Mouse (Mus musculus): ENCODE data around the gene Spsb3. TPM values are rescaled to one million over a fixed set of nuclear protein-coding genes. Genes with fewer than 3 reads are reported as not detected.
A peak's percentile ranks its signal among the peaks of the same experiment; 100 is the strongest.

The Spsb3 gene
- total and polyA plus RNA-seq, 2 experiments from 2014 or later, result 94.9 to 135 TPM

- H3K36me3 ChIP-seq (ENCODE audit: insufficient read depth, low read length), result peaks cover 27% of the 10 kb centered on the region
- no peak overlapping the region for H3K27ac ChIP-seq
- DNase-seq (ENCODE audit: low spot score) (no peak), ATAC-seq (no peak)
- H3K4me2 ChIP-seq (ENCODE audit: low read depth, low read length), result no peak overlapping the region
- no peaks in the 10 kb centered on the region for H3K27me3 ChIP-seq (ENCODE audit: insufficient read depth, low read length)
- WGBS, result 90% methylated on average over 13 of the region's 13 CpGs
- H3K9me3 ChIP-seq (ENCODE audit: low read length), result no peaks in the 10 kb centered on the region
- H3K9ac ChIP-seq (replicated peaks; ENCODE audit: low read length), result no peak overlapping the region
- H3K4me1 ChIP-seq (ENCODE audit: insufficient read depth, low read length), result no peaks in the 10 kb centered on the region; the same call in 1 of the 2 replicates
- no peak for TF ChIP-seq CTCF (IDR thresholded peaks at IDR 0.05; ENCODE audit: low read depth)
- no peak overlapping the region for H3K4me3 ChIP-seq (ENCODE audit: low read length)
These were observed 29.9 kb upstream of the Spsb3 start for GRCm38 (mm10) chr17:24856589-24856988.

DNA sequence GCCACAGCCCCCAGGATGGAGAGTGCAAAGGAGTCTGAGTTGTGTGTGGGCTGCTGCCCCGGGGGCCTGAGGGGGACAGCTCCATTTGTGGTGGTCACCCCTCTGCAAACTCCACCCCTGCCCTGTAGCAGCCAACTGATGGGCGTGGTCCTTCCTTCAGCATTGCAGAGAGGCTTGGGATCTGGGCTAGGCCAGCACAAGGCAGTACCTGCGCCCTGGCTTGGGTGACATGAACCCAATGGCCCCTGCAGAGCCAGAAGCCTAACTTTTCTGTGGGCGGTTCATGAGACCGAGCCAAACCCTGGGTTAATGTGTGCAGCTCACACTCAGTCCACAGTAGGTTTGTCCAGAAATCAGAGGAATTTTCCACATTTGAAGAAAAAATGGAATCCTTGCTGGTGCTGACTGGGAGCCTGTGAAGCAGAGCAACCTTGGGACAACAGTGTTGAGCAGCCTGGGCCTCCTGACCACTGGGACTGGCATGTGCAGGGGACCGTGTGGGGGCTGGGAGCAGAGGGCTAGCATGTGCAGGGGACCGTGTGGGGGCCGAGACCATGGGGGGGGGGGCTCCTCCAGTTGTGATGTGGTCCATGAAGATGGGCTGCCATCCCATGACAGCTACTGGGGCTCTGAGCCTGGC, 28.5 kb upstream of the Spsb3 start:
- peaks cover 34% of the 10 kb centered on the region for H3K36me3 ChIP-seq (ENCODE audit: insufficient read depth, low read length)
- H3K27ac ChIP-seq, result no peak overlapping the region
- no peak for ATAC-seq

GRCm38 (mm10) chr17:24858967-24859366, 27.5 kb upstream of the Spsb3 start:
- Histone ChIP-seq H3K27me3 (ENCODE audit: insufficient read depth, low read length) (no peaks in the 10 kb centered on the region), H3K4me2 (ENCODE audit: low read depth, low read length) (no peak overlapping the region), H3K4me1 (ENCODE audit: insufficient read depth, low read length) (no peaks in the 10 kb centered on the region), H3K27ac (no peak overlapping the region), H3K9me3 (ENCODE audit: low read length) (no peaks in the 10 kb centered on the region), H3K36me3 (ENCODE audit: insufficient read depth, low read length) (peaks cover 35% of the 10 kb centered on the region), H3K9ac (replicated peaks; ENCODE audit: low read length) (no peak overlapping the region), H3K4me3 (ENCODE audit: low read length) (no peak overlapping the region)
- peak; percentile 45; the same call in 1 of the 2 replicates for ATAC-seq
- DNase-seq (ENCODE audit: low spot score), result peak; percentile 53
- no peak for TF ChIP-seq CTCF (IDR thresholded peaks at IDR 0.05; ENCODE audit: low read depth)
- WGBS, result 74% methylated on average over 6 of the region's 6 CpGs

More for the DNA sequence above, 28.5 kb upstream of the Spsb3 start:
- Histone ChIP-seq H3K4me2 (ENCODE audit: low read depth, low read length) (no peak overlapping the region), H3K9me3 (ENCODE audit: low read length) (no peaks in the 10 kb centered on the region), H3K4me1 (ENCODE audit: insufficient read depth, low read length) (no peaks in the 10 kb centered on the region), H3K27me3 (ENCODE audit: insufficient read depth, low read length) (no peaks in the 10 kb centered on the region), H3K4me3 (ENCODE audit: low read length) (no peak overlapping the region), H3K9ac (replicated peaks; ENCODE audit: low read length) (no peak overlapping the region)
- TF ChIP-seq CTCF (IDR thresholded peaks at IDR 0.05; ENCODE audit: low read depth), result no peak
- DNase-seq (ENCODE audit: low spot score), result no peak
- 79% methylated on average over 8 of the region's 8 CpGs for WGBS

GRCm38 (mm10) chr17:24860076-24860475, 26.4 kb upstream of the Spsb3 start:
- H3K9me3 ChIP-seq (ENCODE audit: low read length), result no peaks in the 10 kb centered on the region
- no peak overlapping the region for H3K4me2 ChIP-seq (ENCODE audit: low read depth, low read length)
- 98% methylated on average over 8 of the region's 8 CpGs for WGBS
- H3K9ac ChIP-seq (replicated peaks; ENCODE audit: low read length), result no peak overlapping the region
- no peak for DNase-seq (ENCODE audit: low spot score)
- H3K27me3 ChIP-seq (ENCODE audit: insufficient read depth, low read length), result no peaks in the 10 kb centered on the region
- H3K36me3 ChIP-seq (ENCODE audit: insufficient read depth, low read length), result peaks cover 43% of the 10 kb centered on the region
- no peaks in the 10 kb centered on the region for H3K4me1 ChIP-seq (ENCODE audit: insufficient read depth, low read length)
- no peak for ATAC-seq
- H3K4me3 ChIP-seq (ENCODE audit: low read length), result no peak overlapping the region
- no peak overlapping the region for H3K27ac ChIP-seq
- TF ChIP-seq CTCF (IDR thresholded peaks at IDR 0.05; ENCODE audit: low read depth), result no peak

DNA sequence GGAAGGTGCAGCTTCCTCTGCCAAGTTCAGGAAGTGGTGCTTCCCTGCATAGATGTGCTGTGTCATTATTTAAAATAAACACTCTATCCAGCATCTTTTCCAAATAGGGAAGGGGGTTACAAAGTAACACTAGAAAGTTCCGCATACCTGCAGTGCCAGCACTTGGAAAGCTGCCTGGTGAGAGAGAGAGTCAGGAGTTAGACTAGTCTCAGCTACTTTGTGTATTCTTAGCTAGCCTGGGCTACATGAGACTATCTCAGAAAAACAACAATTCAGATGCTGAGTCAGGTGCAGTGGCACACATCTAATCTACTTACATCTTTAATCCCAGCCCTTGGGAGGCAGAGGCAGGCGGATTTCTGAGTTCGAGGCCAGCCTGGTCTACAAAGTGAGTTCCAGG, 24.7 kb upstream of the Spsb3 start:
- TF ChIP-seq CTCF (IDR thresholded peaks at IDR 0.05; ENCODE audit: low read depth), result no peak
- Histone ChIP-seq H3K4me2 (ENCODE audit: low read depth, low read length) (no peak overlapping the region), H3K9ac (replicated peaks; ENCODE audit: low read length) (no peak overlapping the region), H3K36me3 (ENCODE audit: insufficient read depth, low read length) (peaks cover 47% of the 10 kb centered on the region), H3K4me1 (ENCODE audit: insufficient read depth, low read length) (no peaks in the 10 kb centered on the region), H3K27ac (no peak overlapping the region), H3K9me3 (ENCODE audit: low read length) (no peaks in the 10 kb centered on the region), H3K27me3 (ENCODE audit: insufficient read depth, low read length) (no peaks in the 10 kb centered on the region), H3K4me3 (ENCODE audit: low read length) (no peak overlapping the region)
- DNase-seq (ENCODE audit: low spot score), result no peak
- ATAC-seq, result no peak
- WGBS, result 98% methylated on average over 3 of the region's 3 CpGs

GRCm38 (mm10) chr17:24865776-24866175, 20.7 kb upstream of the Spsb3 start, which contains the start of gene Igfals:
Igfals (plus strand) TSS chr17:24865997.
- Histone ChIP-seq H3K9me3 (ENCODE audit: low read length) (no peaks in the 10 kb centered on the region), H3K4me3 (ENCODE audit: low read length) (no peak within 1 kb of the TSS), H3K36me3 (ENCODE audit: insufficient read depth, low read length) (peaks cover 40% of the 10 kb centered on the region), H3K4me2 (ENCODE audit: low read depth, low read length) (no peak within 1 kb of the TSS), H3K4me1 (ENCODE audit: insufficient read depth, low read length) (no peaks in the 10 kb centered on the region), H3K9ac (replicated peaks; ENCODE audit: low read length) (no peak within 1 kb of the TSS), H3K27ac (no peak within 1 kb of the TSS), H3K27me3 (ENCODE audit: insufficient read depth, low read length) (no peaks in the 10 kb centered on the region)
- ATAC-seq, result no peak
- DNase-seq (ENCODE audit: low spot score), result no peak
- TF ChIP-seq CTCF (IDR thresholded peaks at IDR 0.05; ENCODE audit: low read depth), result no peak
- WGBS, result 91% methylated on average over 8 of the region's 8 CpGs

DNA sequence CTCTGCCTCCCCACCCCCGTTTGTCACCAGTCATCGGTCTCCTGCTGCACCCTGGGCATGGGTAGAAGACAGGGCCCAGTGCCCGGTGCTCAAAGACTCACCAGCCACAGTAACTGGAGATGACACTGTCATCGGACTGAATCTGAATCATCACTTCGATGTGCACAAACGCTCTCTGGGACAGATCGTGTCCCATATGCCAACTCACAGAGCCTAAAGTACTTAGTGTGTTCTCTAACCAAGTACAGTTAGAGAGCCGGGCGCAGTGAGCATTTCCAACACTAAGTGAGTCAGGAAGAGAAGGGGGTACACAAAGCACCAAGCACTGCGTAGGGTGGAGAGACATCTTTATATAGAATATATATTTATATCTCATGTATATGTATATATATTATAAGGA, 18.5 kb upstream of the Spsb3 start:
- ATAC-seq, result no peak

More for the DNA sequence above, 18.5 kb upstream of the Spsb3 start:
- peaks cover 25% of the 10 kb centered on the region for H3K36me3 ChIP-seq (ENCODE audit: insufficient read depth, low read length)
- TF ChIP-seq CTCF (IDR thresholded peaks at IDR 0.05; ENCODE audit: low read depth), result no peak
- H3K27me3 ChIP-seq (ENCODE audit: insufficient read depth, low read length), result no peaks in the 10 kb centered on the region
- no peak overlapping the region for H3K27ac ChIP-seq
- no peak for DNase-seq (ENCODE audit: low spot score)
- no peaks in the 10 kb centered on the region for H3K9me3 ChIP-seq (ENCODE audit: low read length)
- H3K4me1 ChIP-seq (ENCODE audit: insufficient read depth, low read length), result no peaks in the 10 kb centered on the region
- no peak overlapping the region for H3K4me3 ChIP-seq (ENCODE audit: low read length)
- 92% methylated on average over 10 of the region's 10 CpGs for WGBS
- no peak overlapping the region for H3K4me2 ChIP-seq (ENCODE audit: low read depth, low read length)
- H3K9ac ChIP-seq (replicated peaks; ENCODE audit: low read length), result no peak overlapping the region

Measured in hindbrain, postnatal 0 days (tissue).